19 mouse cellular contexts compared by ENCODE assay signal in genomic region chr9:48422382-48422781, GRCm38 (mm10). TPM values are rescaled to one million over a fixed set of nuclear protein-coding genes. Genes with fewer than 3 reads are reported as not detected.
A peak's percentile ranks its signal among the peaks of the same experiment; 100 is the strongest.
DNase-seq lines count a peak whose midpoint lies in the region; ATAC-seq and TF ChIP-seq lines count a peak whose summit lies in the region.
"Had no signal": no experiment of that assay in that cellular context is flagged by ENCODE, and none has a peak within 500 bp of the region (broad histone marks: within the 10 kb centered on the region; RNA-seq: fewer than 3 reads in every experiment).

No protein-coding gene starts in this region.

- no peaks in the 10 kb centered on the region for H3K27me3 ChIP-seq in lung, postnatal 0 days (replicated peaks; ENCODE audit: insufficient read depth, low read length)
- no peaks in the 10 kb centered on the region for H3K27me3 ChIP-seq in liver, embryonic 15.5 days
- H3K27me3 ChIP-seq: limb, embryonic 12.5 days; neural tube, embryonic 12.5 days had no signal

- no peak overlapping the region for H3K4me2 ChIP-seq in lung, postnatal 0 days (replicated peaks; ENCODE audit: low read depth, low read length)
- H3K4me2 ChIP-seq in liver, embryonic 15.5 days = peak overlapping the region; percentile 13; the same call in 1 of the 2 replicates
- H3K4me2 ChIP-seq: limb, embryonic 12.5 days; neural tube, embryonic 12.5 days had no signal

- no peaks in the 10 kb centered on the region for H3K9me3 ChIP-seq in lung, postnatal 0 days (ENCODE audit: low read length)
- no peaks in the 10 kb centered on the region for H3K9me3 ChIP-seq in liver, embryonic 15.5 days (replicated peaks)
- H3K9me3 ChIP-seq: limb, embryonic 12.5 days; neural tube, embryonic 12.5 days had no signal

- ATAC-seq in lung, postnatal 0 days = no peak
- ATAC-seq in liver, embryonic 15.5 days (ENCODE audit: insufficient read depth) = no peak
- ATAC-seq: forebrain, embryonic 14.5 days; inflammation-experienced regulatory T-cells, adult 6 months had no signal

- no peak for TF ChIP-seq CTCF in lung, postnatal 0 days (IDR thresholded peaks at IDR 0.05)

- H3K4me3 ChIP-seq in lung, postnatal 0 days (ENCODE audit: low read depth, low read length) = no peak overlapping the region
- peak overlapping the region; percentile 37 for H3K4me3 ChIP-seq in brown adipose tissue, adult 24 weeks (ENCODE audit: insufficient read depth, low read depth, low read length)
- no peak overlapping the region for H3K4me3 ChIP-seq in liver, embryonic 15.5 days (replicated peaks)
- H3K4me3 ChIP-seq: heart, adult 2 months; left cerebral cortex, adult 2 months; limb, embryonic 12.5 days; neural tube, embryonic 12.5 days had no signal

- intact Hi-C loops in left cerebral cortex, postnatal 25 days (cut with DNase I) = no loop called here

- no peaks in the 10 kb centered on the region for H3K36me3 ChIP-seq in lung, postnatal 0 days (ENCODE audit: insufficient read depth, low read length)
- H3K36me3 ChIP-seq in liver, embryonic 15.5 days (replicated peaks) = no peaks in the 10 kb centered on the region
- H3K36me3 ChIP-seq: limb, embryonic 12.5 days; neural tube, embryonic 12.5 days had no signal

- peak; percentile 43 for DNase-seq in lung, postnatal 0 days (ENCODE audit: low spot score)
- no peak for DNase-seq in lung, postnatal 14 days
- peak; percentile 16 to 55 for DNase-seq in natural killer cell, adult 2 months (ENCODE audit: low spot score in 2 of 2)
- DNase-seq in left cerebral cortex, postnatal 25 days (ENCODE audit: low spot score in 2 of 2) = no peak
- DNase-seq in embryo, embryonic 11 days = no peak
- DNase-seq: cerebellum, adult 2 months; heart, postnatal 14 days; kidney, adult 9 months; midbrain, embryonic 14.5 days; right cerebral cortex, postnatal 4 days; thymus, postnatal 14 days had no signal

- H3K9ac ChIP-seq in lung, postnatal 0 days (replicated peaks; ENCODE audit: low read depth) = no peak overlapping the region
- no peak overlapping the region for H3K9ac ChIP-seq in liver, embryonic 15.5 days
- H3K9ac ChIP-seq: limb, embryonic 12.5 days; neural tube, embryonic 12.5 days had no signal

- no peak for TF ChIP-seq EP300 in lung, postnatal 0 days (IDR thresholded peaks at IDR 0.05)

- H3K27ac ChIP-seq in lung, postnatal 0 days (ENCODE audit: low read length) = no peak overlapping the region
- H3K27ac ChIP-seq in brown adipose tissue, adult 24 weeks (replicated peaks; ENCODE audit: low read depth, low read length) = peak overlapping the region; percentile 81
- H3K27ac ChIP-seq in liver, embryonic 15.5 days (replicated peaks) = 0 out of 2 replicates have a peak overlapping the region, but pooled peaks have one; percentile 20
- H3K27ac ChIP-seq: heart, adult 2 months; left cerebral cortex, adult 2 months; limb, embryonic 12.5 days; neural tube, embryonic 12.5 days had no signal

- H3K4me1 ChIP-seq in lung, postnatal 0 days (ENCODE audit: insufficient read depth, low read depth, low read length) = no peaks in the 10 kb centered on the region
- H3K4me1 ChIP-seq in brown adipose tissue, adult 24 weeks (ENCODE audit: control insufficient read depth, insufficient read depth, insufficient read length, low read length) = no peaks in the 10 kb centered on the region
- H3K4me1 ChIP-seq in liver, embryonic 15.5 days (replicated peaks) = no peaks in the 10 kb centered on the region
- H3K4me1 ChIP-seq: limb, embryonic 12.5 days; neural tube, embryonic 12.5 days had no signal

- 78% methylated on average over 8 of the region's 8 CpGs for WGBS in lung, postnatal 0 days
- WGBS in liver, embryonic 15.5 days (ENCODE audit: insufficient replicate concordance) = 44% methylated on average over 8 of the region's 8 CpGs

RNA-seq across cellular contexts. Expression of gene Rexo2, which starts 58.0 kb away (rescaled TPM):
- polyA plus RNA-seq in lung, postnatal 0 days (2015; fragmentation: Nextera tagmentation; extraction: Ambion mirVana) = 119 and 120 TPM in 2 replicates
- polyA plus RNA-seq in brown adipose tissue, adult 24 weeks (2012; ENCODE audit: insufficient read depth, insufficient read length, missing spikeins) = 136 and 177 TPM in 2 replicates
- polyA plus RNA-seq in liver, embryonic 15.5 days (2015; fragmentation: Nextera tagmentation; extraction: Ambion mirVana) = 84.1 and 90.9 TPM in 2 replicates
- 100 to 1,000 TPM; 105 TPM for total RNA-seq in left cerebral cortex, postnatal 25 days (2021)

Comparison
In these comparisons a context has a peak if more than half of its experiments do, and no peak if none do; other contexts are left out.
1. DNase-seq: peak in lung, postnatal 0 days (single experiment) and natural killer cell, adult 2 months (2 of 2); none in lung, postnatal 14 days (single experiment), left cerebral cortex, postnatal 25 days (0 of 2) and embryo, embryonic 11 days (single experiment).